11 mouse cellular contexts compared by ENCODE assay signal in genomic region chr11:46095477-46096264, GRCm38 (mm10). TPM values are rescaled to one million over a fixed set of nuclear protein-coding genes. Genes with fewer than 3 reads are reported as not detected.
DNase-seq lines count a peak whose midpoint lies in the region; ATAC-seq lines count a peak whose summit lies in the region.
"Had no signal": no experiment of that assay in that cellular context is flagged by ENCODE, and none has a peak within 500 bp of the region (broad histone marks: within the 10 kb centered on the region; RNA-seq: fewer than 3 reads in every experiment).

No protein-coding gene starts in this region.

- DNase-seq in adrenal gland, adult 2 months, result peak; percentile 36
- no peak for DNase-seq in adrenal gland, postnatal 4 days (ENCODE audit: low spot score in 2 of 2)
- no peak for DNase-seq in kidney, postnatal 4 days
- DNase-seq in heart, embryonic 10.5 days (ENCODE audit: low spot score), result no peak
- peak; percentile 35 for DNase-seq in mesoderm, embryonic 11.5 days (ENCODE audit: low read depth, low spot score)
- DNase-seq in thymus, postnatal 4 days, result no peak
- DNase-seq in thymus, postnatal 0 days (ENCODE audit: low spot score), result no peak
- DNase-seq: kidney, postnatal 36 days had no signal

- 64% methylated on average over 9 of the region's 9 CpGs for WGBS in kidney, embryonic 16.5 days
- 68% methylated on average over 9 of the region's 9 CpGs for WGBS in heart, embryonic 10.5 days

- no peak overlapping the region for H3K9ac ChIP-seq in kidney, embryonic 16.5 days (replicated peaks; ENCODE audit: low read length)
- H3K9ac ChIP-seq: liver, embryonic 14.5 days had no signal

- no peak overlapping the region for H3K4me3 ChIP-seq in kidney, embryonic 16.5 days (ENCODE audit: low read length)
- no peak overlapping the region for H3K4me3 ChIP-seq in heart, embryonic 10.5 days

- no peak for ATAC-seq in kidney, embryonic 16.5 days (ENCODE audit: low FRiP score, low TSS enrichment)
- ATAC-seq: midbrain, embryonic 16.5 days had no signal

- no peaks in the 10 kb centered on the region for H3K27me3 ChIP-seq in kidney, embryonic 16.5 days (ENCODE audit: insufficient read depth, low read length)
- H3K27me3 ChIP-seq in heart, embryonic 10.5 days (ENCODE audit: insufficient read depth, poor library complexity, severe bottlenecking), result no peaks in the 10 kb centered on the region

- H3K27ac ChIP-seq in kidney, embryonic 16.5 days (ENCODE audit: low read length), result peak overlapping the region; percentile 36; the same call in 1 of the 2 replicates
- peak overlapping the region; percentile 62 for H3K27ac ChIP-seq in heart, embryonic 10.5 days
- H3K27ac ChIP-seq: liver, embryonic 14.5 days had no signal

- no peaks in the 10 kb centered on the region for H3K9me3 ChIP-seq in kidney, embryonic 16.5 days (ENCODE audit: low read length)
- no peaks in the 10 kb centered on the region for H3K9me3 ChIP-seq in heart, embryonic 10.5 days

- peaks cover 8% of the 10 kb centered on the region for H3K4me1 ChIP-seq in kidney, embryonic 16.5 days (ENCODE audit: insufficient read depth, low read length)
- H3K4me1 ChIP-seq in heart, embryonic 10.5 days, result peaks cover 37% of the 10 kb centered on the region

- H3K36me3 ChIP-seq in kidney, embryonic 16.5 days (ENCODE audit: insufficient read depth, low read length), result peaks cover 15% of the 10 kb centered on the region
- peaks cover 72% of the 10 kb centered on the region for H3K36me3 ChIP-seq in heart, embryonic 10.5 days

- no peak overlapping the region for H3K4me2 ChIP-seq in kidney, embryonic 16.5 days (replicated peaks; ENCODE audit: low read depth, low read length)

RNA-seq across cellular contexts. Expression of gene Adam19, which starts 39.9 kb away (rescaled TPM):
- total RNA-seq in adrenal gland, adult 2 months (2021), result 1 to 10 TPM; 2.6 to 6.7 TPM
- polyA plus RNA-seq in adrenal gland, adult 2 months (2012; rRNA removed), result 2.9 and 3.8 TPM in 2 replicates
- 10 to 100 TPM; 22.4 to 25.8 TPM for total RNA-seq in adrenal gland, postnatal 4 days (2021)
- polyA plus RNA-seq in kidney, embryonic 16.5 days (2015; fragmentation: Nextera tagmentation; extraction: Ambion mirVana), result 16.5 and 18.0 TPM in 2 replicates
- 24.2 and 32.9 TPM in 2 replicates for polyA plus RNA-seq in heart, embryonic 10.5 days (2016; fragmentation: Nextera tagmentation; extraction: Ambion mirVana)
- 6.5 and 6.7 TPM in 2 replicates for polyA plus RNA-seq in thymus, postnatal 0 days (2015; fragmentation: Nextera tagmentation; extraction: Ambion mirVana)

RNA-seq across cellular contexts. Expression of gene Gm12166, which starts 43.5 kb away (rescaled TPM):
- 1 to 10 TPM in 1 of 2 experiments, under 1 TPM in 1; 0.92 to 3.5 TPM for total RNA-seq in adrenal gland, adult 2 months (2021)
- 7.5 and 14.5 TPM in 2 replicates for polyA plus RNA-seq in adrenal gland, adult 2 months (2012; rRNA removed)
- total RNA-seq in adrenal gland, postnatal 4 days (2021), result 1 to 10 TPM; 6.1 to 8.2 TPM
- 3.4 and 11.5 TPM in 2 replicates for polyA plus RNA-seq in kidney, embryonic 16.5 days (2015; fragmentation: Nextera tagmentation; extraction: Ambion mirVana)
- polyA plus RNA-seq in heart, embryonic 10.5 days (2016; fragmentation: Nextera tagmentation; extraction: Ambion mirVana), result 4.3 and 4.5 TPM in 2 replicates
- polyA plus RNA-seq in thymus, postnatal 0 days (2015; fragmentation: Nextera tagmentation; extraction: Ambion mirVana), result 9.7 and 9.8 TPM in 2 replicates

Comparison
In these comparisons a context has a peak if more than half of its experiments do, and no peak if none do; other contexts are left out.
1. DNase-seq: peak in adrenal gland, adult 2 months (single experiment) and mesoderm, embryonic 11.5 days (single experiment); none in adrenal gland, postnatal 4 days (0 of 2), kidney, postnatal 4 days (0 of 2), heart, embryonic 10.5 days (single experiment), thymus, postnatal 4 days (single experiment) and thymus, postnatal 0 days (single experiment).